ENCODE assay signal across 35 mouse cellular contexts in the genomic region with DNA sequence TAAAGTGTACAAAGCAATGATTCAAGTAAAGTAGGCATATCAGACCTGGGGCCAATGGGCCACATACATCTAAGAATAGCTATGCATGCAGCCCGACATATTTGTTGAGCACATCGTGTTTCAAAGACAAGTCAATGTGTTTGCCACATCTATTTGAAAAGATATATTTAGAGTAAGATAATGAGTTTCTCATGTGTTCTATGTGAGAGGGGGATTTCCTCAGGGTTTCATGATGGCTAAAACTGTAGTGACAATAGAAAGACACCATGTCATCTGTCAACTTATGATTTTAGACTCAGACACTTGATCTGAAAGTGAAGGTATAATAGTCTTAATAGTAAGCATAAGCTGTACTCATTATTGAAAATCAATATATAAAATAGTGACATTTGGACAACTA.
"Had no signal": no experiment of that assay in that cellular context is flagged by ENCODE, and none has a peak within 500 bp of the region (broad histone marks: within the 10 kb centered on the region; RNA-seq: fewer than 3 reads in every experiment).

No protein-coding gene starts in this region.

- DNase-seq: heart, postnatal 10 days; heart, postnatal 14 days; heart, postnatal 36 days; heart, postnatal 4 days; kidney, adult 11 months; kidney, adult 18-20 months; kidney, adult 2 months; kidney, adult 8-10 months; kidney, adult 9 months; kidney, postnatal 10 days; kidney, postnatal 14 days; kidney, postnatal 25 days; kidney, postnatal 36 days; kidney, postnatal 4 days; layer of hippocampus, adult 9-11 months; layer of hippocampus, postnatal 36 days had no signal

- H3K27me3 ChIP-seq: heart, embryonic 12.5 days; heart, embryonic 13.5 days; heart, embryonic 15.5 days; hindbrain, embryonic 12.5 days; hindbrain, embryonic 13.5 days; hindbrain, embryonic 15.5 days; intestine, embryonic 15.5 days; kidney, embryonic 15.5 days had no signal

- H3K9me3 ChIP-seq: heart, embryonic 12.5 days; heart, embryonic 13.5 days; heart, embryonic 15.5 days; hindbrain, embryonic 10.5 days; hindbrain, embryonic 12.5 days; hindbrain, embryonic 13.5 days; hindbrain, embryonic 15.5 days; intestine, embryonic 15.5 days; kidney, embryonic 15.5 days had no signal

- ATAC-seq: hindbrain, embryonic 16.5 days; hindbrain, postnatal 0 days; inflammation-experienced regulatory T-cells, adult 6 months; intestine, embryonic 15.5 days; intestine, embryonic 16.5 days; intestine, postnatal 0 days had no signal

- H3K4me2 ChIP-seq: heart, embryonic 11.5 days; heart, embryonic 12.5 days; heart, embryonic 13.5 days; heart, embryonic 15.5 days; hindbrain, embryonic 12.5 days; hindbrain, embryonic 13.5 days; hindbrain, embryonic 14.5 days; hindbrain, embryonic 15.5 days; intestine, embryonic 15.5 days; kidney, embryonic 15.5 days had no signal

- H3K9ac ChIP-seq: heart, embryonic 12.5 days; heart, embryonic 13.5 days; heart, embryonic 15.5 days; hindbrain, embryonic 12.5 days; hindbrain, embryonic 13.5 days; hindbrain, embryonic 14.5 days; hindbrain, embryonic 15.5 days; intestine, embryonic 15.5 days; kidney, embryonic 15.5 days had no signal

- H3K27ac ChIP-seq: heart, embryonic 13.5 days; heart, embryonic 15.5 days; hindbrain, embryonic 10.5 days; hindbrain, embryonic 12.5 days; hindbrain, embryonic 13.5 days; hindbrain, embryonic 14.5 days; hindbrain, embryonic 15.5 days; hindbrain, postnatal 0 days; intestine, embryonic 15.5 days; kidney, embryonic 15.5 days; kidney, postnatal 0 days; layer of hippocampus, adult 2 months; left cerebral cortex, adult 2 months had no signal

- H3K36me3 ChIP-seq: heart, embryonic 12.5 days; heart, embryonic 13.5 days; heart, embryonic 15.5 days; hindbrain, embryonic 10.5 days; hindbrain, embryonic 12.5 days; hindbrain, embryonic 13.5 days; hindbrain, embryonic 15.5 days; intestine, embryonic 15.5 days; kidney, embryonic 15.5 days had no signal

- H3K4me1 ChIP-seq: heart, embryonic 12.5 days; heart, embryonic 13.5 days; heart, embryonic 15.5 days; hindbrain, embryonic 10.5 days; hindbrain, embryonic 12.5 days; hindbrain, embryonic 13.5 days; hindbrain, embryonic 15.5 days; intestine, embryonic 15.5 days; kidney, embryonic 15.5 days had no signal

- H3K4me3 ChIP-seq: heart, embryonic 12.5 days; heart, embryonic 13.5 days; heart, embryonic 15.5 days; hindbrain, embryonic 10.5 days; hindbrain, embryonic 12.5 days; hindbrain, embryonic 13.5 days; hindbrain, embryonic 15.5 days; intestine, embryonic 15.5 days; kidney, embryonic 15.5 days; layer of hippocampus, adult 2 months; left cerebral cortex, adult 2 months had no signal
